Mouse (Mus musculus) kidney, postnatal 4 days (tissue): ENCODE data around the gene Tada2b.

Experiments
- DNase-seq, 2 experiments: peaks; one replicate each; pipeline ENCODE4 v3.0.0; 2021; ENCODE audit warnings: mixed read lengths in 2 of 2

The Tada2b gene

GRCm38 (mm10) chr5:36479735-36480134 is 4.3 kb downstream of the Tada2b start:
- DNase-seq = no peak

DNA sequence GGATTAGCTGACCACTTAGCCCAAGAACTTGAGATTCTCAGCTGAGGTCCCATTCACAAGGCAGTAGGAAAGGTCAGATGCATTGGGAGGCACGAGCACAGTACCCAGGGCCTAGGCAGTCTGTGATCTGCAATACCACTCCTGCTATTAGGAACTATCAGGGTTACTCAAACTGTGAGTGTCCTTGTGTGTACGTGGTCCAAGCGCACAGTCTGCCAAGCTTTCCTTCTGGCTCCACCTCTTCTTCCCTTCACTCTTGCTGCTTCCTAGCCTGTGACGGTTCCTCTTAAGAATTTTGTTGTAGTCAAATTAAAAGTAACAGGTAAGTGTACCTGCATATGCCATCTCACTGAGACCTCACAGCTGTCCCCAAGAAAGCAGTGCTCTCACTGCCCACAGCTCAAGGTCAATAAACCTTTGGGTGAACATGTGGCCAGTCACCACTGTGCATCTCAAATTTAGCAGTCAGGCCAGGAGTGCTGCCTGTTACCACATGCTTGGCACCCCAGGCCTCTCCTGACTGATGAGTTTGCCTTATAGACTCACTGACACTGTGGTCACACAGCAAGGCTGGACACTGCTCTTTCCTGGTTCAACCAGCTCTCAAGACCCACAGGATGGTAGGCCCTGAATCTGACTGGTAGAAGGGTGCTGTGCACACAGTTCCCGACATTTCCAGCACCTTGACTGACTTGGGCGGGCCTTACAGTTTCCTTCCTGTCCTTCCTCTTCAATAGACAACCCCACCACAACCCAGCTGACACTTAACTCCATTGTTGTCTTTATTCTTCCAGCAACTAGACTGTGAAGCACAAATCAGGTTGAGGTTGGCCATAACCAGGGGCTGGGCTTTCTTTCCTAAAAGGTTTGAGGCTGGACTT is 5.3 kb downstream of the Tada2b start:
- DNase-seq = no peak

GRCm38 (mm10) chr5:36477486-36477885 is 6.6 kb downstream of the Tada2b start:
- DNase-seq = no peak

DNA sequence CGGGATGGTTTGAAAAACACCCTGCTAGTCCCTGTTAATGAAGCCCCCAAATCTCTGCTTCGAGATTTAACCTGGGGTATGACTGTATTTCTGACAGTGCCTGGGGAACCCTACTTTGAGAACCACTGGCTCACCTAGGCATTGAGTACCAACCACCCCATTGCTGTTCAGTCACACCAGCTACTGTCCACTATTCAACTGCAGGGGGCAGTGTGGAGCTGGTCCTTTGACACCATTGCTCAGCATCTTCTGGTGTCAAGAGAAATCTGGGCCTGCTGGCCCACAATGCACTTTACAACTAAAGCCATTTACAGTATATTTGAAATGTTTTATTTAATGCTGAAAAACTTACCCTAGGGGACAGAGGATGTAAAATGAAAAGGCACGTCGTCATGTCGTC is 9.8 kb downstream of the Tada2b start:
- peak; percentile 81 to 85 for DNase-seq

DNA sequence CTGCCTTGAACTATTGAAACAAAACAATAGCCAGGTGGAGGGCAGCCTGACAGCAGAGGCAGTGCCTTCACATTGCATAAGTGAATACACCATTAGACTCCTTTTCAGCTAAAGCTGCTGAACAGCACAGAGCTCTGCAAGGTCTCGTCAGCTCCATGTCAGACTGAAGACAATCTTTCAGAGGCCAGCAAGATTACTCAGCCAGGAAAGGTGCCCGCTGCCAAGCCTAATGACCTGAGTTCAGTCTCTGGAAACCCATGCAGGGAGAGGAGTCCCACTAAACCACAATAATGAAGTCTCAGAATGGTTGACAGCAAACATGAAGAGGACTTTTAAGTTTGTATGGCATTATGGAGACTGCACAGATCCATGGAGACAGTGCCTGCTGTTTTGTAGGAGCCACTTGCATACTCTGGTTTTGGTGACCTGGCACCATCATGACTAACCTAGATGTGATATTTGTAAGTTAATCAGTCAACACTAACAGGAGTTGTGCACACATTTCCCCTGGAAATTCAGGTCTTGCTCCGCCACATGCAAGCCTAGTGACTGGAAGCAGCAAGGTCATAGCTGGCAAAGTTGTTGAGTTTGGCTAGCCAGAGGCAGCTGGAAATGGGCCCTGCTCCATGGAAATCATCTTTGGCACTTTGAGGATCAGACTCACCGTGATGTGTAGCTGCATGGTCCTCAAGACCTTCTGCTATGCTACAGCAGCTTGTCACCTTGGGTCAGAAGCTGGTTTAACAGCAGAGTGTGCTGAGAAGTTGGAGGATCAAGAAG is 11.0 kb downstream of the Tada2b start:
- DNase-seq = no peak

GRCm38 (mm10) chr5:36471206-36471605 is 12.9 kb downstream of the Tada2b start:
- DNase-seq = no peak

DNA sequence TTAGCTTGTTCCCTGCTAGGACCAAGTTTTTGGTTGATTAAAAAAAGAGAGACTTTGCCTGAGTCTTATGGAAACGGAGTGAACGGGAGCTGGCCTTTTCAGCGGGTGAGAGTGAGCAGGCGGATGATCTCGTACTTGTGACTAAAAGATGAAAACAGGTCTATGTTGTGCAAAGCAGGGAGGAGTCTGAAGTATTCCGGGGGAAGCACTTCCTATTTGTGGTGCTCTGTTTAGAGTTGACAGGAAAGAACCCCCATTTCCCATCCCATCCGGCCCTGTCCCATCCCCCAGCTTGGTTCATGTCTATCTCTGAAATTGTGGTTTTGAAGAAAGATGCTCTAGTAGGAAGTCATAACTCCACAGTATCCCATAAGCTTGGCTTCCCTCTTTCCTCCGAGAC is 18.2 kb downstream of the Tada2b start:
- no peak for DNase-seq

GRCm38 (mm10) chr5:36464709-36465661 is 19.1 kb downstream of the Tada2b start, which contains the start of gene Grpel1:
TSS of gene Grpel1 (plus strand) at chr5:36464998.
- peak; percentile 98 to 99 for DNase-seq

DNA sequence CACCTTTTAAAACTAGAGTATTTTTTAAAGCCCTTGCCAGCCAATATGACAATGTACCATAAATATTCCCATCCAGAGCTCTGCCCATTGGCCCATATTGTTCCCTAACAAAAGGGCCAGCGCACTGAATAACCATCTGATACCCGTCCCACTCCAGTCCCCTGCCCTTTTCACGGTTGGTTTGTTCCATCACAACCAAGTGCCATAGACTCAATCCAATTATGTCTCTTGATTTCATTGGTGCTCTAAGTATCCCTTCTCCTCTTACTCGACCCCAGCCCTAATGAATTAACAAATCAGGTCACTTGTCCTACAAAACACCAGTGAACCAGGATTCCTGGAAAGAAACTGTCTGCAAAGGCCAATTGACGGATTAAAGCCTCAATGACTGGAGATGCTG is 20.7 kb downstream of the Tada2b start:
- DNase-seq = no peak

DNA sequence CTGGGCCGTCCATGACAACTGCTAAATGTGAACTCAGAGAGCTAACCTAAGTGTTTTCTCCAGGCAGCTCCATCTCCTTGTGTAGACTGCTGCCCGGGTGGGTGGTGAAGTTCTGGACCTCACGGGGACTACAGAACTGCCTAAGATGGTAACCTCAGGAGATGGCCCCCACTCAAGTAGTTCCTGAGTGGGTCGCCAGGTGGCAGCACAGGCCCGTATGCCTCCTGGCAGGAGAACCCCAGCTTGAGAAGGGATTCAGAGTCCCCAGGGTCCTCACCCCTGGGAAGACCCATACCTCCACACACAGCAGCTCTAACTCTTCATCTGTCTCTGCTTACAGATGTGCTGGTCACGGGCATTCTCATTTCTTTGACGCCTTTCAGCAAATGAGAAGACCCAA is 21.3 kb downstream of the Tada2b start:
- peak; percentile 91 for DNase-seq

- DNase-seq = no peak
Measured at GRCm38 (mm10) chr5:36461231-36461630, 22.9 kb downstream of the Tada2b start.

- DNase-seq = no peak
Measured at GRCm38 (mm10) chr5:36460712-36461111, 23.4 kb downstream of the Tada2b start.

DNA sequence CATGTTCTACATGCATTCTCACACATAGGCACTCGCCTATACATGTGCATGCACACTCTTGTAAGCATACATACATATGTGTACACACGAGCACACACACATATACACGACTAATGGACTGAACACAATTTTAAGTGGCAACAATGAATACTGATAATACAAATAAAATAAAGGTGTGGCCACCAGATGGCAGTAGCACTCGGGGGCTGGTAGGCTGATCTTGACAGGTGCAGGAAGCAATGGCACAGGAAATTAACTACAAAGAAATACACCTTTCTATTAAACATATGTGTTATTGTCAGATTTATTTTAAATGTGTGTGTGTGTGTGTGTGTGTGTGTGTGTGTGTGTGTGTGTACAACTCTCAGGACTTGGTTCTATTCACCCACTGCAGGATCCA is 25.2 kb downstream of the Tada2b start:
- peak; percentile 64 to 69 for DNase-seq

- DNase-seq = no peak
Measured at GRCm38 (mm10) chr5:36457706-36458105, 26.4 kb downstream of the Tada2b start.

DNA sequence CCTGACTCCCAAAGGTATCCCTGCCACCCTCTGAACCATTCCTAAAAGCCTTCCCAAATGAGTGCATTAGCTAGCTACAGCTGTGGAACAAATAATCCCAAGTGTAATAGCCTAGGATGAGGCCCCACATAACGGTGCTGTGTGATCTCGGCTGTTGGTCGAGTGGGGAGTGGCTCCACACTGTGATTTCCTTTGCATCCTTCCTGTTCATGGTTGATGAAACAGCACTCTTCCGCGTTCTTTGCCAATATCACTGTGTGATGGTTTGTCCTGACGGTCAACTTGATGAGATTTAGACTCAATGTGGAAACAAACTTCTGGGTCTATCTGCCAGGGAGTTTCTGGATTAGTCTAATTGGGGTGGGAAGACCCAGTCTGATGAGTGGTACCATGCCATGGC is 31.3 kb downstream of the Tada2b start:
- DNase-seq = no peak

- DNase-seq = no peak
Measured at GRCm38 (mm10) chr5:36451872-36452389, 32.2 kb downstream of the Tada2b start.

DNA sequence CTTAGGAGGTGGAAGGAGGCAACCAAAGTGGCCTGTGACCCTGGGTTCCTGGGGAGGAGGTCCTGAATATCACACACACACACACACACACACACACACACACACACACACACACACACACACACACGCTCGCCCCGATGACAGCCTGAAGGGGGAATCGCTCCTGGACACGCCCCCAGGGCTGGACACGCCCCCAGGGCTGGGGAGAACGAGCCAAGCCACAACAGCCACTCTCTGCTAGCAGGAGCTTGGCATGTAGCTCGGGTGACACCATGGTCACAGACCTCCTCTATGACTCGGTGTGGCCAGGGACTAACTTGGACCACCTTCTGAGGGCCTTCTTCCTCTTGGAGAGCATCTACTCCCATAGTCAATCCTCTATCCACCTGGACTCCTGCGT is 33.0 kb downstream of the Tada2b start:
- no peak for DNase-seq

- DNase-seq = no peak
Measured at GRCm38 (mm10) chr5:36449710-36450358, 34.3 kb downstream of the Tada2b start.

DNA sequence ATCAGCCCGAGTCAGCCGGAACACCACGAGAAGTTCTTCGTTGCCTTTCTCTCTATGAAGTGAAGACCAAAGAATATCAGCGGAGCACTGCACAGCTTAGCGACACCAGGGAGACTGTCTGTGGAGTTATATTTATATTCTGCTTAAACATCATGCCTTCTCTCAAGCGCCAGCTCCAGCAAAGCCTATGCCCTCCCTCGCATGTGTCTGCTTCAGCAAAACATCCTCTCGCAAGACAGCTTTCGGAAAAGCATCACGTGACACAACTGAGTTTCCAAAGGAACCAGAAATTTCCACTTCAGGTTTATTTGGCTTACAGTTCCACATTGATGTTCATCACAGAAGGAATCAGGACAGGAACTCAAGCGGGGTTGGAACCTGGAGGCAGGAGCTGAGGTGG is 36.2 kb downstream of the Tada2b start:
- no peak for DNase-seq

- DNase-seq = no peak
Measured at GRCm38 (mm10) chr5:36446166-36446890, 37.8 kb downstream of the Tada2b start.

DNA sequence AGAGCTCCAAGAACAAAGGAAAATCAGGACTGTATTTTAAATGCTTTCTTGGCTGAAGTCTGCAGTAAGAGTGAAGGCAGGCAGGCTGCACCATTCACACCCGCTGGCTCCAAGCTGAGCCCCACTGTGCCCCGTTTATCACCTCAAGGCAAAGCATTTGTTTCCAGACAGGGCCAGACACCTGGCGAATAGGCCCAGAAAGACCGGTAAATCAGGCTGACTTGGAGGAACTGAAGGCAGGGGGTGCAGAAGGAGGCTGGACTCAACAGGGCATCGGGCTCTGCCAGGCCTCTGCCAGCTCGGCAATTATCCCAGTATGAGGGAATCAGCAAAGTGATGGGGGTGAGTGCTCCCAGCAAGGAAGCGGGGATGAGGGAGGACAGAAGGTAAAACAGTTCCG is 39.1 kb downstream of the Tada2b start:
- DNase-seq = no peak
